Mouse (Mus musculus) ES-Bruce4 (cell line): ENCODE results near the gene Mprip.

Experiments used
- CTCF ChIP-seq: IDR thresholded peaks from one replicate; pipeline ENCODE4 v1.8.1; 2011; ENCODE audit warnings: low read depth, low read length
- EP300 ChIP-seq: IDR thresholded peaks from 2 replicates; pipeline ENCODE4 v1.6.1; 2011; ENCODE audit warnings: low read depth, low read length; ENCODE audit not compliant: insufficient read depth
- POLR2A ChIP-seq: IDR thresholded peaks from one replicate; pipeline ENCODE4 v1.8.1; 2011; ENCODE audit warnings: low read length; ENCODE audit not compliant: insufficient read depth

GRCm38 (mm10) chr11:59636695-59637414 is 24.2 kb upstream of the Mprip start:
- TF ChIP-seq EP300 = no peak
- TF ChIP-seq POLR2A = no peak
- no peak for TF ChIP-seq CTCF
